Mouse (Mus musculus) limb, embryonic 14.5 days (tissue): Measurements from ENCODE around the gene Olfr38. TPM values are rescaled to one million over a fixed set of nuclear protein-coding genes. Genes with fewer than 3 reads are reported as not detected.

ENCODE experiments used
- ATAC-seq: fragments of 200-750 bp; cut with Nextera tagmentation; 2 replicates; pipeline ENCODE4 v1.8.0; 2017; ENCODE audit warnings: low read depth, moderate number of reproducible peaks, moderate TSS enrichment; ENCODE audit not compliant: low FRiP score
- DNase-seq: peaks from one replicate; pipeline ENCODE4 v3.0.0-alpha.2; 2015; ENCODE audit warnings: low spot score
- H3K27ac ChIP-seq: fragments of 300-500 bp; sonication (generic); replicated peaks from 2 replicates; pipeline ENCODE4 v1.5.1; 2014; ENCODE audit warnings: low read depth, mild to moderate bottlenecking, low read length, moderate library complexity, mixed read lengths
- H3K27me3 ChIP-seq: fragments of 300-500 bp; sonication (generic); 2 replicates; pipeline ENCODE4 v1.6.1; 2014; ENCODE audit warnings: low read length, mixed read lengths; ENCODE audit not compliant: control insufficient read depth, insufficient read depth
- H3K36me3 ChIP-seq: fragments of 300-500 bp; sonication (generic); 2 replicates; pipeline ENCODE4 v1.6.1; 2014; ENCODE audit warnings: mild to moderate bottlenecking, low read length, moderate library complexity, mixed read lengths; ENCODE audit not compliant: control insufficient read depth, insufficient read depth
- H3K4me1 ChIP-seq: fragments of 300-500 bp; sonication (generic); 2 replicates; pipeline ENCODE4 v1.6.1; 2014; ENCODE audit warnings: antibody characterized with exemption, low read length, mixed read lengths; ENCODE audit not compliant: control insufficient read depth, insufficient read depth
- H3K4me2 ChIP-seq: fragments of 300-500 bp; sonication (generic); replicated peaks from 2 replicates; pipeline ENCODE4 v1.6.1; 2014; ENCODE audit warnings: low read depth, mild to moderate bottlenecking, low read length, moderate library complexity; ENCODE audit not compliant: severe bottlenecking
- H3K4me3 ChIP-seq: fragments of 300-500 bp; sonication (generic); replicated peaks from 2 replicates; pipeline ENCODE4 v1.5.1; 2014; ENCODE audit warnings: low read length
- H3K9ac ChIP-seq: fragments of 300-500 bp; sonication (generic); 2 replicates; pipeline ENCODE4 v1.6.1; 2014; ENCODE audit warnings: mild to moderate bottlenecking, low read depth, low read length, moderate library complexity; ENCODE audit not compliant: severe bottlenecking
- H3K9me3 ChIP-seq: fragments of 300-500 bp; sonication (generic); 2 replicates; pipeline ENCODE4 v1.6.1; 2016; ENCODE audit warnings: low read length; ENCODE audit not compliant: control insufficient read depth
- POLR2A ChIP-seq: fragments of 200-500 bp; IDR thresholded peaks from 2 replicates; pipeline ENCODE4 v1.8.0; 2012; ENCODE audit warnings: inconsistent platforms, mild to moderate bottlenecking, moderate library complexity, borderline replicate concordance; ENCODE audit not compliant: insufficient read depth, insufficient read length; ENCODE audit errors: extremely low read depth
- WGBS: fragments of 180-500 bp; shearing (Covaris S2); extraction: QIAGEN DNeasy Blood & Tissue Kit; methylation state at CpG from one replicate; pipeline ENCODE4 v1.1.7; 2014; 5-methylcytosine and 5-hydroxymethylcytosine counted together
- polyA plus RNA-seq, 2 experiments: library from polyadenylated mRNA; depleted of rRNA in 1 of 2; stranded (reverse) in 1 of 2; unstranded in 1 of 2; fragments of >200 nt; fragmentation: Nextera tagmentation in 1 of 2; extraction: Ambion mirVana in 1 of 2; gene quantifications; 2 replicates each; pipeline versions ENCODE4 v1.2.1 to v1.2.3; 2012 to 2014

The Olfr38 gene
- polyA plus RNA-seq, 2 experiments: not detected

DNA sequence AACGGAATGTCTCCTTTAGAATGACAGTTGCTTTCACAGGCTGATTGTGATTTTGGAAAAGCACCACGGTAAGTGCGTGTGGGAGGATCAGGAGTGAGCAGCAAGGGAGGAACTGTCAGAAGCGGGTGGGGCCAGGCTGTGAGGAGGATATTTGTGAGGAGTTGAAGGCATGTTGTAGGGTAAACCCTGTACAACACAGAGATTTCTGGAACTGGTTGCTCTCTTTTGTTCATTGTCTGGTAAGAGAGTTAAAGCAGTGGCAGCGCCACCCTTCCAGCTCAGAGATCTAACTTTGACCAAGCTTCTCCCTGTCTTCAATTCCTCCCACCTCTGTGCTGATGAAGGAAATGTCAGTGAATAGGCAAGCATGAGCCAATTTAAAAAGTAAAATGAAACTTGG is 13.9 kb upstream of the Olfr38 start:
- no peaks in the 10 kb centered on the region for H3K9me3 ChIP-seq
- H3K4me1 ChIP-seq: no peaks in the 10 kb centered on the region
- ATAC-seq (no peak), DNase-seq (no peak)
- no peaks in the 10 kb centered on the region for H3K27me3 ChIP-seq
- TF ChIP-seq POLR2A: no peak
- no peaks in the 10 kb centered on the region for H3K36me3 ChIP-seq
- H3K9ac ChIP-seq: no peak overlapping the region
- no peak overlapping the region for H3K4me2 ChIP-seq
- 77% methylated on average over 5 of the region's 5 CpGs for WGBS
- H3K4me3 ChIP-seq: no peak overlapping the region
- no peak overlapping the region for H3K27ac ChIP-seq

- no peak for ATAC-seq
- Histone ChIP-seq H3K9me3 (no peaks in the 10 kb centered on the region), H3K27ac (no peak overlapping the region), H3K9ac (no peak overlapping the region), H3K4me2 (no peak overlapping the region), H3K4me1 (no peaks in the 10 kb centered on the region), H3K27me3 (no peaks in the 10 kb centered on the region), H3K36me3 (no peaks in the 10 kb centered on the region), H3K4me3 (no peak overlapping the region)
- no peak for DNase-seq
- no peak for TF ChIP-seq POLR2A
These were observed 8.4 kb upstream of the Olfr38 start for GRCm38 (mm10) chr6:42747846-42748245.

DNA sequence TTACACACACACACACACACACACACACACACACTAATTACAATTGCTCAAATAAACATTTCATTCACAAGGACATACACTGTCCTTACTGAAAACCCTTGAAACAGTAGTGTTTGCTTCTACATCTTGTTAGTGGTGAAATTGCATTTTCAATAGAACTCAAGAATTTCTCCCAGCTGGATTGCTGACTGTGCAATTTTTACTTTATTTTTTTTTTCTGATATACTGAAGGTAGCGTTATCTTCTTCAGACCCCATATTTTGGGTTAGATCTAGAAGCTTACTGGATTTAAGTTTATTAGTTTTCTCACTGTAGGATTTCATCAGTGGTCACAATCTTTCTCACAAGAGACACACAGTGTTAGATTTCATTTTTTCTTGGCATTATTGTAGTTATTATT is 20.9 kb downstream of the Olfr38 start:
- DNase-seq (no peak), ATAC-seq (no peak)
- no peak for TF ChIP-seq POLR2A
- Histone ChIP-seq H3K27me3 (no peaks in the 10 kb centered on the region), H3K4me1 (no peaks in the 10 kb centered on the region), H3K36me3 (no peaks in the 10 kb centered on the region), H3K27ac (no peak overlapping the region), H3K4me2 (no peak overlapping the region), H3K4me3 (no peak overlapping the region), H3K9me3 (no peaks in the 10 kb centered on the region), H3K9ac (no peak overlapping the region)
- 87% methylated on average over 1 of the region's 1 CpGs for WGBS

DNA sequence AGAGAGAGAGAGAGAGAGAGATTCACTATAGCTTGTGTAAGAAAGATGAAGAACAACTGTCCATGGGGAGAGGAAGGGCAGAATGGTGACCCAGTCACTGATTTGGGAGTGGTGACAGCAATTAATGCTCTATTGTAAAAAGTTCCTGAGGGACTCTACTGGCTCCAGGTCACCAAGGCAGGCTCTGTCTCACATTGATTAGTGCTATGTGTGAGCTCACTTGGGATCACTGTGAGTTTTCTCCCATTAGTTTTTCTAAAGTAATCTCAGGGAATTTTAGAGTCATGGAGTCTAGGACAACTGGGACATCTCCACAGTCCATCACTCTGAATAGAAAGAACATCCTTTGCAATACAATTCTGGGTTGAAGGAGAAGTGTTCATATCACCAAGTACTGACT is 28.6 kb downstream of the Olfr38 start, which contains the start of gene Olfr452:
Olfr452 (plus strand) TSS at position 301 of the 400 bp plus-strand sequence.
- DNase-seq (no peak), ATAC-seq (no peak)
- Histone ChIP-seq H3K9ac (no peak within 1 kb of the TSS), H3K27ac (no peak within 1 kb of the TSS), H3K4me1 (no peaks in the 10 kb centered on the region), H3K4me3 (no peak within 1 kb of the TSS), H3K27me3 (no peaks in the 10 kb centered on the region), H3K9me3 (no peaks in the 10 kb centered on the region), H3K36me3 (no peaks in the 10 kb centered on the region), H3K4me2 (no peak within 1 kb of the TSS)
- TF ChIP-seq POLR2A: no peak

GRCm38 (mm10) chr6:42790247-42790948 is 34.2 kb downstream of the Olfr38 start:
- Histone ChIP-seq H3K27ac (no peak overlapping the region), H3K9me3 (no peaks in the 10 kb centered on the region), H3K36me3 (no peaks in the 10 kb centered on the region), H3K4me1 (no peaks in the 10 kb centered on the region), H3K4me2 (no peak overlapping the region), H3K4me3 (no peak overlapping the region), H3K27me3 (no peaks in the 10 kb centered on the region), H3K9ac (no peak overlapping the region)
- WGBS: 45% methylated on average over 4 of the region's 4 CpGs
- DNase-seq (no peak), ATAC-seq (no peak)
- no peak for TF ChIP-seq POLR2A
